Mouse (Mus musculus): ENCODE results near the gene Cycs.

Cycs gene

GRCm38 (mm10) chr6:50545412-50546043, 20.8 kb downstream of the Cycs start:
- DNase-seq (ENCODE audit: low read depth, low spot score), result no peak

GRCm38 (mm10) chr6:50542535-50542934, 23.8 kb downstream of the Cycs start:
- no peak for DNase-seq (ENCODE audit: low read depth, low spot score)

DNA sequence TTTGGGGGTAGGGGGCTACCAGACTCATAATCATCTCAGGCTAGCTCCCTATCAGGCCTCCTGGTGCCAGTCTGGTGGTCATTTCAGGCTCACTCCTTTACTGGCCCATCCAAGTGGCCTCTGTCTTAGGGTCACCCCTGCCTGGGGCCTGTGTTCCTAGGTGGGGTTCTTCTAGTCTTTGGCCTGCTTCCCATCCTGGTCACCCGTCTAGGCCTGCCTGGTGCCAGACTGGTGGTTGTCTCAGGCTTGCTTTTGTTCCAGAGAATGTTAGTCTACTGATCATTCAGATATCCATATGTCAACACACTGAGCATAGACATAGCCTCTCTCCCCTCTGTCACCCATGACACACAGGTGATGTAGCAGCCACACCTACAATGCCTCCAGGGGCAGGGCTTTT, 26.7 kb downstream of the Cycs start:
- DNase-seq (ENCODE audit: low read depth, low spot score), result no peak

DNA sequence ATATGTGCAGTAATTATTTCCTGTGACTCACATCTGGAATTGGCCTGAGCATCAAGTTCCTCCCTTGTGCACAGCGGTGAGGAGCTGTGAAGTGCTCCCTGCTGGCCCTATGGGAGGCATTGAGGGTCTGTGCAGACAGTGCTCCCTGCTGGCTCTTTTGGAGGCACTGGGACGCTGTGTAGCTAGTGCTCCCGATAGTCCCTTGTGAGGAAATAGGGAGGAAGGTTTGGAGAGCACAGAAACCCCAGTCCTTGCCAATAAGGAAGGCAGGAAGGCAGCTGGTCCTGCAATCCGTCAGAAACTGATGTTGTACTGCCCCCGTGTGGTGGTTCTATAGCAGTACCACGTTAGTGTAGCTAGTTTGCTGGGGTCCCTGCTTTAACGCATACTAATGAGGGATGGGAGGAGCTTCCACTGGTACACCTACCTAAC, 29.9 kb downstream of the Cycs start:
- peak; percentile 16 for DNase-seq (ENCODE audit: low read depth, low spot score)

- no peak for DNase-seq (ENCODE audit: low read depth, low spot score)
Measured at GRCm38 (mm10) chr6:50535346-50535745, 31.0 kb downstream of the Cycs start.

GRCm38 (mm10) chr6:50531920-50532319, 34.4 kb downstream of the Cycs start:
- no peak for DNase-seq (ENCODE audit: low read depth, low spot score)

GRCm38 (mm10) chr6:50531003-50531402, 35.3 kb downstream of the Cycs start:
- no peak for DNase-seq (ENCODE audit: low read depth, low spot score)

DNA sequence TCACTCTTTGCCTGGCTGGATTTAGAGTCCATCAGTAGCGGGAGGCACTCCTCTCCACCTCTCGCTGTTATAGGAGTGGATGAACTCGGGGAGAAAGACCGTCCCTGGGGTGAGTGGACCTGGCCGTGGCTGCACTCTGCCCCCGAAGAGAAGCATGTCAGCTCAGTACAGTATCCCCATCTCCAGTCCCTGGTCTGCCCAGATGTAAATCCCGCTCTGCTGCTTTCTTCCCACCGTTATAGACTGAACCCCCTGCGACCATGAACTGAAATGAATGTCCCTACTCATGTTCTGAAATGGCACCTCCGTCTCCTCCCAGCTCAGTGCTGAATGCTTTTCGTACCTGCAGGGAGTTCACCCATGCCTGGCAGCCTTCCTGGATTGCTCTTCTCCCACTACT, 37.1 kb downstream of the Cycs start:
- no peak for DNase-seq (ENCODE audit: low read depth, low spot score)

DNA sequence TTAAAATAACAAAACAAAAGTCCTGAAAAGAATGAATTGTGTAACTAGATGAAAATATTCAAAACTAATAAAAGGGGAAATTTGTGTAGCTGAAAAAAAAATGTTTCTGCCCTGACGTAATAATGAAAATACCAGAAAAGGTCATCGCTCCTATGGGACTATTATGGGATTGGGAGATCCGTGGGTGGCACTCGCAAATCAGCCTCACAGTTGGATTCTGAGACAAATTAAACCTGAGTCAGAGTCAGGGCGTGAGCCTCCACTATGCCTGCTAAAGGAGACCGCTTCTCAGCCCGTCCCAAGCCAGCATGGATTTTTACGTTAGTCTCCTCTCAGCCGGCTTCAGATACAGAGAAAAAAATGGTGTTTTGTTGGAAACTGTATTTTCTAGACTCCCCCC, 38.9 kb downstream of the Cycs start:
- DNase-seq (ENCODE audit: low read depth, low spot score), result no peak

GRCm38 (mm10) chr6:50526597-50527024, 39.7 kb downstream of the Cycs start:
- peak; percentile 41 for DNase-seq (ENCODE audit: low read depth, low spot score)

GRCm38 (mm10) chr6:50525846-50526245, 40.5 kb downstream of the Cycs start:
- no peak for DNase-seq (ENCODE audit: low read depth, low spot score)

- DNase-seq (ENCODE audit: low read depth, low spot score), result no peak
Measured at GRCm38 (mm10) chr6:50524261-50524896, 42.0 kb downstream of the Cycs start.

- no peak for DNase-seq (ENCODE audit: low read depth, low spot score)
Measured at GRCm38 (mm10) chr6:50522772-50523171, 43.6 kb downstream of the Cycs start.

GRCm38 (mm10) chr6:50521532-50522135, 44.7 kb downstream of the Cycs start:
- no peak for DNase-seq (ENCODE audit: low read depth, low spot score)

DNA sequence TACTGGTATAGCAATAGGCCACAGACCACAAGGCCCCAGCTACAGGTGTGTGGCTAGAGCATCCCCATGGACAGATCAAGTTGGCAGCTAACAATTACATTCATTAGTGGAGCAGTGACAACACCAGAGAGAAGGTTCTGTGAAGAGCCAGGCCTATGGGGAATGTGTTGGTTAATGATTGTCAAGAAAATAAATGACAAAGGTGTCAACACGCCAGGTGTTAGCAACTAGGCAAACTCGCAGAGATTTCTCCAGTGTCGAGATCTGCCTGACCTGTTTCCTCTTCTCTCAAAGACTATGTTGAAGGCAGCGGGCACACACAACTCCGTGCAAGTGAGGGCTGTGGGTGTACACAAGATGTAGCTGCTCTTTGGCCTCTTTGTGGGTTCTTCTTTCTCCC, 46.2 kb downstream of the Cycs start:
- no peak for DNase-seq (ENCODE audit: low read depth, low spot score)

DNA sequence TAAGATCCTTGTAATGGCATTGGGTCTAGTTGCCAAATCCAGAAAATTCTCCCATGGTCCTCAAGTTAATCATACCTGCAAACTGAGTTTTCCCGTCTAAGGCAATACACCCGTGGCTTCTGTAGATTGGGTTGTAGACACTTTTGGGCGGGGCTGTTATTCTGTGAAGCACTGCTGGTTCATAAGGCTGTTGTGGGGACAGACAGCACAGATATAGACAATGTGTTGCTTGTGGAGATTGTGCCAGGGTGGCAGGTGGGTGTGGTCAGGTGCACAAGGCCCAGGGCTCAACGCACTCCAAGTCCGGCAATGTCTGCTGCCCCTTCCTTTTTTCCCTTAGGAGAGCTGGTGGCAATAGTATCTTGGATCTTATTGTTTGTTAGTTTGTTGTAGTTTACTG, 48.0 kb downstream of the Cycs start:
- no peak for DNase-seq (ENCODE audit: low read depth, low spot score)
